Mouse (Mus musculus) liver, adult 2 months (tissue): Measurements from ENCODE around the gene Zfp185. TPM values are rescaled to one million over a fixed set of nuclear protein-coding genes. Genes with fewer than 3 reads are reported as not detected.

Experiments used
- DNase-seq: peaks from one replicate; pipeline ENCODE4 v3.0.0-alpha.2; 2011; ENCODE audit warnings: low read depth, low spot score; ENCODE audit errors: extremely low read depth
- H3K27ac ChIP-seq: fragments of 200-500 bp; replicated peaks from 2 replicates; pipeline ENCODE4 v1.5.1; 2012; ENCODE audit warnings: low read depth, mild to moderate bottlenecking, control low read depth, inconsistent platforms, low read length; ENCODE audit not compliant: insufficient read depth
- H3K27me3 ChIP-seq: fragments of 200-500 bp; 2 replicates; pipeline ENCODE4 v1.6.1; 2012; ENCODE audit warnings: mild to moderate bottlenecking, moderate library complexity, low read length, inconsistent platforms; ENCODE audit not compliant: control insufficient read depth, insufficient read depth
- H3K36me3 ChIP-seq: fragments of 200-500 bp; 2 replicates; pipeline ENCODE4 v1.6.1; 2012; ENCODE audit warnings: low read length, inconsistent platforms; ENCODE audit not compliant: control insufficient read depth, insufficient read depth
- H3K4me1 ChIP-seq: fragments of 200-500 bp; 2 replicates; pipeline ENCODE4 v1.6.1; 2011; ENCODE audit warnings: low read length; ENCODE audit not compliant: control insufficient read depth, insufficient read depth
- H3K4me3 ChIP-seq: fragments of 200-500 bp; 2 replicates; pipeline ENCODE4 v1.5.1; 2011; ENCODE audit warnings: low read depth, mild to moderate bottlenecking, control low read depth, low read length, moderate library complexity; ENCODE audit not compliant: insufficient read depth
- H3K79me2 ChIP-seq: fragments of 200-500 bp; 2 replicates; pipeline ENCODE4 v1.6.1; 2012; ENCODE audit warnings: inconsistent platforms, mild to moderate bottlenecking, low read length, moderate library complexity; ENCODE audit not compliant: control insufficient read depth, insufficient read depth
- H3K9ac ChIP-seq: fragments of 200-500 bp; 2 replicates; pipeline ENCODE4 v1.6.1; 2012; ENCODE audit warnings: low read depth, mild to moderate bottlenecking, control low read depth, inconsistent platforms, low read length
- CTCF ChIP-seq: fragments of 200-500 bp; IDR thresholded peaks from 2 replicates; pipeline ENCODE4 v1.5.1; 2011; ENCODE audit warnings: low read depth, low read length, control low read depth
- POLR2A ChIP-seq: fragments of 200-500 bp; IDR thresholded peaks from 2 replicates; pipeline ENCODE4 v1.6.1; 2011; ENCODE audit warnings: low read length, control low read depth; ENCODE audit not compliant: insufficient read depth; ENCODE audit errors: extremely low read depth
- WGBS: fragments of 180-500 bp; shearing (Covaris S2); methylation state at CpG from one replicate; pipeline ENCODE4 v1.1.7; 2018; 5-methylcytosine and 5-hydroxymethylcytosine counted together
- polyA plus RNA-seq: library from polyadenylated mRNA; depleted of rRNA; stranded (reverse); fragments of >200 nt; gene quantifications from 2 replicates; pipeline ENCODE4 v1.2.3, GENCODE M21; 2012
- total RNA-seq: library from RNA; depleted of rRNA; stranded (reverse); fragments of >200 nt; gene quantifications from 2 replicates; pipeline ENCODE4 v1.2.3, GENCODE M21; 2014

The Zfp185 gene
- total and polyA plus RNA-seq, 2 experiments, result 0.15 to 0.18 TPM

- Histone ChIP-seq H3K27me3 (no peaks in the 10 kb centered on the region), H3K4me1 (0 out of 2 replicates have a peak, but pooled peaks cover 2% of the 10 kb centered on the region), H3K79me2 (no peaks in the 10 kb centered on the region), H3K9ac (no peak overlapping the region), H3K36me3 (no peaks in the 10 kb centered on the region), H3K4me3 (no peak overlapping the region), H3K27ac (no peak overlapping the region)
- TF ChIP-seq POLR2A, result no peak
- DNase-seq, result no peak
- WGBS, result 69% methylated on average over 6 of the region's 6 CpGs
Observed at GRCm38 (mm10) chrX:72982831-72983230, 4.3 kb upstream of the Zfp185 start.

DNA sequence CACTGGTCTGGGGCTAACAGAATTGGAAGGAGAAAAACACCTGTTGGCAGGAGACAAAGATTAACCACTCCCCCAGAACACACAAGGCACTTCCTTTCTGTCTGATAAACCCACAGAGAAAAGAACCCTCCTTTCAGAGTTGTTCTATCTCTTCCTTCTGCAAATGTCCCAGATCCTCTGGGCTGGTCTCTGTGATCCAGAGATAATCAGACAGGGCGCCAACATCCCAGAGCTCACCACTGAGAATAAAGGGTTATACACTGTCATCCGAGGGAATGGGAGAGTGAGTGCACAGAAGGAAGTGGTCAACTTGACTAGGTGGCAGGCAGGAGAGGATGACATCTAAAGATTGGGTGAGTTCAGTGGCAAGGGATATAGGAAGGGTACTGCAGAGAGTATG, 1.5 kb upstream of the Zfp185 start:
- WGBS, result 69% methylated on average over 2 of the region's 2 CpGs
- no peaks in the 10 kb centered on the region for H3K79me2 ChIP-seq
- H3K4me1 ChIP-seq, result 0 out of 2 replicates have a peak, but pooled peaks cover 2% of the 10 kb centered on the region
- TF ChIP-seq POLR2A (no peak), CTCF (no peak)
- no peaks in the 10 kb centered on the region for H3K36me3 ChIP-seq
- no peak for DNase-seq
- H3K9ac ChIP-seq, result no peak overlapping the region
- H3K27ac ChIP-seq, result no peak overlapping the region
- H3K27me3 ChIP-seq, result no peaks in the 10 kb centered on the region
- no peak overlapping the region for H3K4me3 ChIP-seq

GRCm38 (mm10) chrX:72987520-72987905, 374 bp downstream of the Zfp185 start:
- Histone ChIP-seq H3K4me3 (peak overlapping the region; percentile 41; the same call in 1 of the 2 replicates), H3K4me1 (0 out of 2 replicates have a peak, but pooled peaks cover 2% of the 10 kb centered on the region), H3K79me2 (no peaks in the 10 kb centered on the region), H3K27me3 (no peaks in the 10 kb centered on the region), H3K9ac (no peak overlapping the region), H3K27ac (no peak overlapping the region), H3K36me3 (no peaks in the 10 kb centered on the region)
- 11% methylated on average over 14 of the region's 14 CpGs for WGBS
- no peak for DNase-seq
- TF ChIP-seq POLR2A (no peak), CTCF (no peak)

- Histone ChIP-seq H3K4me3 (no peak overlapping the region), H3K79me2 (no peaks in the 10 kb centered on the region), H3K36me3 (no peaks in the 10 kb centered on the region), H3K9ac (no peak overlapping the region), H3K4me1 (0 out of 2 replicates have a peak, but pooled peaks cover 2% of the 10 kb centered on the region), H3K27me3 (no peaks in the 10 kb centered on the region), H3K27ac (no peak overlapping the region)
- TF ChIP-seq CTCF (no peak), POLR2A (no peak)
- DNase-seq, result no peak
- WGBS, result 95% methylated on average over 3 of the region's 3 CpGs
Observed at GRCm38 (mm10) chrX:72988431-72988830, 1.3 kb downstream of the Zfp185 start.

DNA sequence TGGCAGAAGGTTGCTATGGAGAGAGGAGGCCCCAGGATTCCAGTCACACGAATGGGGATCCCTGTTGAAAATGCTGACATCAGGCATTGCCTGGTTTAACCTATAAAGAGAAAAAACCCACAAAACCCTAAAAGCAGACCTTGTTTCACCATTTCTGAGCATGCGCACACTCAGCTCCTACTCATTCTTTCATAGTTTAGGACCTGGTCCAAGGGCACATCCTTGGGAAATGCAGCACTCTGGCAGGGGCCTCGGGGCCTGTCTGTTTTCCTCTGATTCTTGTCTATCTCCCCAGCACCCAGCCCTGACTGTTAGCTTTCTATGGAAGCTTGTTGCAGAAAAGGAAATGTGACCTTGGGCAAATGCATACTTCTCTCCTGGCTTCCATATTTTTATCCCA, 3.4 kb downstream of the Zfp185 start:
- Histone ChIP-seq H3K79me2 (no peaks in the 10 kb centered on the region), H3K9ac (no peak overlapping the region), H3K36me3 (no peaks in the 10 kb centered on the region), H3K27ac (no peak overlapping the region), H3K27me3 (no peaks in the 10 kb centered on the region), H3K4me3 (no peak overlapping the region), H3K4me1 (0 out of 2 replicates have a peak, but pooled peaks cover 2% of the 10 kb centered on the region)
- TF ChIP-seq POLR2A (no peak), CTCF (no peak)
- WGBS, result 86% methylated on average over 3 of the region's 3 CpGs
- DNase-seq, result no peak

- H3K4me1 ChIP-seq, result 0 out of 2 replicates have a peak, but pooled peaks cover under 1% of the 10 kb centered on the region
- peak; percentile 39; the same call in 1 of the 2 replicates for TF ChIP-seq CTCF
- TF ChIP-seq POLR2A, result no peak
- no peak overlapping the region for H3K9ac ChIP-seq
- H3K4me3 ChIP-seq, result no peak overlapping the region
- no peaks in the 10 kb centered on the region for H3K79me2 ChIP-seq
- WGBS, result 38% methylated on average over 5 of the region's 5 CpGs
- H3K27ac ChIP-seq, result no peak overlapping the region
- no peaks in the 10 kb centered on the region for H3K36me3 ChIP-seq
- H3K27me3 ChIP-seq, result no peaks in the 10 kb centered on the region
- peak; percentile 45 for DNase-seq
Observed at GRCm38 (mm10) chrX:72992291-72992919, 5.3 kb downstream of the Zfp185 start.
